Mouse (Mus musculus): ENCODE measurements at regions not wholly inside any gene's neighbourhood (a gene's known extent, or its start where the extent isn't known, plus 50 kb on each side); places are given as distances from the start of the nearest gene placed in this dataset.
A peak's percentile ranks its signal among the peaks of the same experiment; 100 is the strongest.
"Not testable (repeated sequence)": the region's sequence is repeated elsewhere in the genome, so short reads cannot be mapped to it uniquely, and the experiment has no call there.

GRCm38 (mm10) chr7:39675847-39676238, 158.3 kb downstream of the Zfp619 start:
- H3K4me3 ChIP-seq, result no peak overlapping the region
- H3K27me3 ChIP-seq (ENCODE audit: low read depth, poor library complexity, severe bottlenecking), result no peaks in the 10 kb centered on the region
- DNase-seq (ENCODE audit: low spot score), result no peak
- H3K36me3 ChIP-seq, result no peaks in the 10 kb centered on the region
- no peaks in the 10 kb centered on the region for H3K4me1 ChIP-seq
- no peak overlapping the region for H3K27ac ChIP-seq (replicated peaks)
- 79% methylated on average over 1 of the region's 1 CpGs for WGBS
- H3K9me3 ChIP-seq (replicated peaks), result no peaks in the 10 kb centered on the region

DNA sequence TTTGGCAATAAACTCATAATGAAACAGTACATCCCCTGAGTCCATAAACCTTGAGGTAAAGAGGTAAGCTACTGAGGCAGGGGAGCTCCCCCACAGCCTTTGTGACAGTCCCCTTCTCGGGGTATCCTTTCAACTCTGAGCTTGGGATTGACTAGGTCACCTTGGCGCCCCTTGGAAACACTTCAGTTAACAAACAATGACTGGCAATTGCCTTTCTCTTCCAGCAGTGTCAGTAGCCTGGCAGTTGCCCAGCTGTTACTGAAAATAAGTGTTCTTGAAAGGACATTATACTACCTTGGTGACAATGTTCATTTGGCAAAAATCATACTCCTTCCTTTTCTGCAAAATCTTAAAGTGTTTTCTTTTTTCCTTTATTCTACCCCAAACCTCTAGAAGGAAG, 162.8 kb downstream of the Zfp619 start:
- H3K9me3 ChIP-seq (replicated peaks), result no peaks in the 10 kb centered on the region
- no peaks in the 10 kb centered on the region for H3K4me1 ChIP-seq
- WGBS, result 58% methylated on average over 2 of the region's 2 CpGs
- H3K27ac ChIP-seq (replicated peaks), result no peak overlapping the region
- no peaks in the 10 kb centered on the region for H3K36me3 ChIP-seq
- DNase-seq (ENCODE audit: low spot score), result no peak
- H3K4me3 ChIP-seq, result no peak overlapping the region
- no peaks in the 10 kb centered on the region for H3K27me3 ChIP-seq (ENCODE audit: low read depth, poor library complexity, severe bottlenecking)

DNA sequence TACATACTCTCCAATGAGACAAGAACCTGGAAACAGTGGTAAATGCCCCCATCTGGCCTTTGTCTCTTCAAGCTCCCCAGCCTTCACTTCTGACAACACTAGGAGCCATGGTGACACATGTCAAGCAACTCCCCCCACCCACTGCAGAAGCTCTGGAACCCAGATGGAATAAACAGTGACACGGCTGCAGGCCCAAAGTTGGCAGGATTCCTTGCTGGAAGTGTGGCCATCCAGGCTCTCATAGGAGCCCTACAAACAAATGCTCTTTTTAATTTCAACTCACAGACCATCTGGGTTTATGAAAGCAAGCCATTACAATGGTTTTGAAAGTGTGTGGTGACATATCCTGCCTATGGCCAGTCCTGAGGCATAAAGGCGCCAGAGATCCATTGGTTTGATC, 179.0 kb downstream of the Zfp619 start:
- no peaks in the 10 kb centered on the region for H3K27me3 ChIP-seq (ENCODE audit: low read depth, poor library complexity, severe bottlenecking)
- no peak for DNase-seq (ENCODE audit: low spot score)
- WGBS, result 88% methylated on average over 2 of the region's 2 CpGs
- no peak overlapping the region for H3K4me3 ChIP-seq
- H3K27ac ChIP-seq (replicated peaks), result no peak overlapping the region
- H3K4me1 ChIP-seq, result no peaks in the 10 kb centered on the region
- no peaks in the 10 kb centered on the region for H3K9me3 ChIP-seq (replicated peaks)
- H3K36me3 ChIP-seq, result no peaks in the 10 kb centered on the region

DNA sequence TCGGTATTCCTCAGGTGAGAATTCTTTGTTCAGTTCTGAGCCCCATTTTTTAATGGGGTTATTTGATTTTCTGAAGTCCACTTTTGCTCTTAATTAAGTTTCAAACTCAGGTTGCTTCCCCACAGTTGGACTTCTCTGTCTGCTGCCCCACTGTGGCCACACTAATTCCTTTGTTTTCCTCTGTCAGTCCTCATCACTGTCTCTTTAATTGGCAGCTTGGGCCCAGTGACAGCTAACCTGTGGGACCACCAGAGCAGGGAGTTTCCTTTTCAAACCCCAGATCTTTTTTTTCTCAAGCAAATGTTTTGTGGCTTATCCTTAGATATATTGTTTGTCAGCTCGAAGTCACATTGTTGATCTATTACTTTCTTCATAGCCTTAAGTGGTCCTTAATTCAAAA, 183.9 kb downstream of the Zfp619 start:
- no peak for DNase-seq (ENCODE audit: low spot score)
- H3K4me3 ChIP-seq, result no peak overlapping the region
- H3K27ac ChIP-seq (replicated peaks), result no peak overlapping the region
- peaks cover 19% of the 10 kb centered on the region for H3K4me1 ChIP-seq
- 60% methylated on average over 2 of the region's 2 CpGs for WGBS
- no peaks in the 10 kb centered on the region for H3K9me3 ChIP-seq (replicated peaks)
- no peaks in the 10 kb centered on the region for H3K36me3 ChIP-seq
- H3K27me3 ChIP-seq (ENCODE audit: low read depth, poor library complexity, severe bottlenecking), result no peaks in the 10 kb centered on the region

DNA sequence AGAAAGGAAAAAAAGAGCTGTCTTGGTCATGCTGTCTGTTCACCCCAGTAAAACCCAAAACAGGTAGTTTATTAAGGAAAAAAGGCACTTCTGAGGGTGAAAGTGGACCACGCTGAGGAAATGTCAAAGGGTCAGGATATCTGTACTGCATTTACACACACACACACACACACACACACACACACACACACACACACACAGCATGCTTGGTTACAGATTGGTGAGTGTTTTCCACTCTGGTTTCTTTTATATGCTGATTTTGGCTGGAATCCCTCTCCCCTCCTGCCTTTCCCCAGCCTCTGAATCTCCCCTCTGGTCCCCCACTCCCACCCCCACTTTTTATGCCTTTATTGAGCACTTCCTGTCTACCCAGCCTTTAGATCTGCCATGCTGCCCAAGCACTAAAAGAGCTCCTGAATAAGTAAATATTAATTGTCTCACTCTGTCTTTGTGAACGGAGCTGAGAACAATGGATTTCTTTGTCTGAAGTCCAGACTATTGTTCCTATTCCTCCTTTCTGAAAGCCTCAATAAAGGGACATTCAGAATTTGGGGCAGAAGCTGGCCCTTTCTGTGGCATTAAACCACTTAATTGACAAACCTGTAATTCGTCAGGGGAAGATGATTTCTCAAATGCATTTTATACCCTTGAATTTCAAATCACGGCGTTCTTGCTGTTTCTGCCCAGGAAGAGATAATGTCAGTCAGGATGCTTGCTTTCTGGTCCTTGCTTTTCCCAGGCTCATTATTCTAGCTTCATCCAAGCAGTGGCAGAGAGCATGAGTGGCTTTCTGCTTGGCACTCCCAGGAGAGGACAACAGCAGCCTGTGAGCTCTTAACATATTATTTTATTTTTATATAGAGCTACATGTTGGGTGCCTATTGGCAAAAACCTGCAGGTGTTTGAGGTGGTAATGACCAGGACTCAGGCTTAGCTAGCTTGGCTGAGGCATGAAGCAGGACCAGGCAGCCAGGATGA, 187.8 kb downstream of the Zfp619 start:
- Histone ChIP-seq H3K4me3 (peak overlapping the region; percentile 16; the same call in 1 of the 2 replicates), H3K27ac (replicated peaks) (peak overlapping the region; percentile 67), H3K4me1 (peaks cover 19% of the 10 kb centered on the region), H3K36me3 (no peaks in the 10 kb centered on the region), H3K27me3 (ENCODE audit: low read depth, poor library complexity, severe bottlenecking) (no peaks in the 10 kb centered on the region), H3K9me3 (replicated peaks) (no peaks in the 10 kb centered on the region)
- 15% methylated on average over 5 of the region's 5 CpGs for WGBS
- peak; percentile 31 for DNase-seq (ENCODE audit: low spot score)

- no peaks in the 10 kb centered on the region for H3K36me3 ChIP-seq
- no peak overlapping the region for H3K4me3 ChIP-seq
- peaks cover 19% of the 10 kb centered on the region for H3K4me1 ChIP-seq
- H3K9me3 ChIP-seq (replicated peaks), result no peaks in the 10 kb centered on the region
- peak overlapping the region; percentile 67; the same call in 1 of the 2 replicates for H3K27ac ChIP-seq (replicated peaks)
- 81% methylated on average over 2 of the region's 2 CpGs for WGBS
- DNase-seq (ENCODE audit: low spot score), result no peak
- H3K27me3 ChIP-seq (ENCODE audit: low read depth, poor library complexity, severe bottlenecking), result no peaks in the 10 kb centered on the region
Measured at GRCm38 (mm10) chr7:39706606-39707005, 189.0 kb downstream of the Zfp619 start.

DNA sequence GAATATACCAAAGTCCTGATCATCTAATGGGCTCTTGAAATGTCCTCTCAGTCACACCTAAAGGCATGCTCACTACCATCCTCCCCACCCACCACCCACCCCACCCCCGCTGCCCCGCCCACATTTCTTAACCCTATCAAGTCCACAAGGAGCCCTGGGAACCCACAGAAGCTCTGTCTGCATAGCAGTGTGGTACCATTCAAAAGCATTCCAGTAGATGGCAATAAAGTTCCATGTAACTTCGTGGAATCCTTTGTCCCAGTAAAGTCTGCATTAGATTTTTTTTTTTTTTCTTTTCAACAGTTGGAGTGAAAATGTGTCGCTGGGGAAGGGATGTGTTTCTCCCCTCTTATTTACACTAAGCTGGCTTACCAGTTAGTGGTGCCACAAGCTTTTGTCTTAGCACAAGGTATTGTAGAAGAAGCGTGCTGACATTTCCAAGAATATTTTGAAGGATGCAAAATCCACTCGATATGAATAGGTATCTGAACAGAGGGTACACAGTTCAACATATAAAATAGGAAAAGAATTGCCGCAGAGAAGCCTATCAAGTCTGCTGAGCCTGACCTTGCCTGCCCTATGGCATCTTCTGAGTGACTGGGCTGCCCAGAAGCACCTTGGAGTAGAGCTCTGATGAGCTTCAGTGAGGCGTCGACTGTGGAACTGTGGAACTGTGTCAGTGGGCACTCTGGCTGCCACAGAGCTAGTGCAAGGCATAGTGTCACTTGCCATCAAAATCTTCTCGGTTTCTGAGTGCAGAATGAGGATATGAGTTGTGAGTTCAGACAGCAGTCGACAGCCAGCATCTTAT, 199.0 kb downstream of the Zfp619 start:
- Histone ChIP-seq H3K27ac (replicated peaks) (no peak overlapping the region), H3K27me3 (ENCODE audit: low read depth, poor library complexity, severe bottlenecking) (no peaks in the 10 kb centered on the region; the same call in 1 of the 2 replicates), H3K4me3 (no peak overlapping the region), H3K36me3 (no peaks in the 10 kb centered on the region), H3K4me1 (0 out of 2 replicates have a peak, but pooled peaks cover 7% of the 10 kb centered on the region), H3K9me3 (replicated peaks) (no peaks in the 10 kb centered on the region)
- DNase-seq (ENCODE audit: low spot score), result no peak
- 14% methylated on average over 11 of the region's 11 CpGs for WGBS

DNA sequence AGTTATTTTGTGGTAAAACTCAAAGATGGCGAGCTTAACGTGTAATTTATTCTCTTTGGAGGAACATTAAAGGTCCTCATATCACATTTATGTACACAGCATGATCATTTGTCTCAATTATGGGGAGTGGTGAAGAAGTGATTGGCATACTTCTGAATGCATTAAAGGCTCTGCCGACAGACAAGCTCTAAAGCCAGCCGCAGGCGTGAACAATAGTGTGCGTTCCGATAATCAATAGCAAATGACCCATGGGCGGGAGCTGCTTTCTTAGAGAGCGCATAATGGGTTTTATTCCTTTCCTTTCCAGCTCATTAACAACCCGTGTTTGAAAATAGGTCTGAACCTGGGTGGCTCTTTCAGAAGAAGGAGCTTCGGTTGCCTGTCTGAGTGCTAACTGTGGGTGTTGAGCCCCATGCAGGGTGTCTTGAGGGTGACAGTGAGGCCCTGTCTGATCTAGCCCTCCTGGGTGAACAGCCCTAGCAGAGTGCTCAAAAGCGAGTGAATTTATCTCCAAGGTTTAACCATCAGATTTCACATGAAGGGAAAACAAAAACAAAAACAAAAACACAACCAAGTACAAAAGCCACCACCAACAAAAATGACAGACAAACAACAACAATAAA, 210.5 kb downstream of the Zfp619 start:
- Histone ChIP-seq H3K4me3 (no peak overlapping the region), H3K27ac (replicated peaks) (0 out of 2 replicates have a peak overlapping the region, but pooled peaks have one; percentile 49), H3K36me3 (no peaks in the 10 kb centered on the region), H3K9me3 (replicated peaks) (no peaks in the 10 kb centered on the region), H3K4me1 (peaks cover 33% of the 10 kb centered on the region), H3K27me3 (ENCODE audit: low read depth, poor library complexity, severe bottlenecking) (peaks cover 31% of the 10 kb centered on the region)
- no peak for DNase-seq (ENCODE audit: low spot score)
- 29% methylated on average over 12 of the region's 12 CpGs for WGBS

DNA sequence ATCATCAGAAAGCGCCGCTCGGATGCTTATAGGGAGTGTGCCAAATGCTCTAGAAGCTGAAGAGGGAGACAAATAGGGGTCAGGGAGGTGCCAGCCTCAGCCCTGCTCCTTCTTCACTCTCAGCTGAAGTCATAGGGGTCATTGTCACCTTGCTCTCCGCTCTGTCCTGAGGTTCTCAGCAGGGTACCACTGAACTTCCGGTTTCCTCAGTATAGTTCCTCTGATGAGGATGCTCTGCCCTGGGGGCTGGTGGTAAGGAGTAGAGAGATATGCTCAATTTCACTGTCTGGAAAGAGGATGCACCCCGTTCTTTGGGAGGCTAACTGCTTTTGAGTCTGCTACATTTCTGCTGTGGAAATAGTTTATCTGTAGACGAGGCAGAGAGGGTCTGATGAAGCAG, 211.4 kb downstream of the Zfp619 start:
- no peak overlapping the region for H3K4me3 ChIP-seq
- H3K9me3 ChIP-seq (replicated peaks), result no peaks in the 10 kb centered on the region
- H3K36me3 ChIP-seq, result no peaks in the 10 kb centered on the region
- peaks cover 31% of the 10 kb centered on the region for H3K27me3 ChIP-seq (ENCODE audit: low read depth, poor library complexity, severe bottlenecking)
- H3K4me1 ChIP-seq, result peaks cover 33% of the 10 kb centered on the region
- H3K27ac ChIP-seq (replicated peaks), result 0 out of 2 replicates have a peak overlapping the region, but pooled peaks have one; percentile 7
- WGBS, result 72% methylated on average over 7 of the region's 7 CpGs
- DNase-seq (ENCODE audit: low spot score), result no peak

- peak; percentile 39 for DNase-seq (ENCODE audit: low spot score)
- Histone ChIP-seq H3K27ac (replicated peaks) (no peak overlapping the region), H3K4me3 (no peak overlapping the region), H3K9me3 (replicated peaks) (no peaks in the 10 kb centered on the region), H3K4me1 (peaks cover 33% of the 10 kb centered on the region), H3K36me3 (no peaks in the 10 kb centered on the region), H3K27me3 (ENCODE audit: low read depth, poor library complexity, severe bottlenecking) (peaks cover 31% of the 10 kb centered on the region)
- 43% methylated on average over 3 of the region's 3 CpGs for WGBS
Measured at GRCm38 (mm10) chr7:39729723-39730122, 212.2 kb downstream of the Zfp619 start.

- H3K27me3 ChIP-seq (ENCODE audit: low read depth, poor library complexity, severe bottlenecking), result 0 out of 2 replicates have a peak, but pooled peaks cover 9% of the 10 kb centered on the region
- no peaks in the 10 kb centered on the region for H3K9me3 ChIP-seq (replicated peaks)
- H3K4me3 ChIP-seq, result no peak overlapping the region
- DNase-seq (ENCODE audit: low spot score), result no peak
- H3K27ac ChIP-seq (replicated peaks), result no peak overlapping the region
- no peaks in the 10 kb centered on the region for H3K36me3 ChIP-seq
- peaks cover 24% of the 10 kb centered on the region for H3K4me1 ChIP-seq
- WGBS, result 77% methylated on average over 1 of the region's 1 CpGs
Measured at GRCm38 (mm10) chr7:39732790-39733189, 215.2 kb downstream of the Zfp619 start.

GRCm38 (mm10) chr7:39748395-39748794, 230.8 kb downstream of the Zfp619 start:
- H3K27ac ChIP-seq (replicated peaks); DNase-seq (ENCODE audit: low spot score); H3K4me1 ChIP-seq; H3K4me3 ChIP-seq; H3K36me3 ChIP-seq; H3K27me3 ChIP-seq (ENCODE audit: low read depth, poor library complexity, severe bottlenecking); H3K9me3 ChIP-seq (replicated peaks): not testable (repeated sequence)

Measured in midbrain, embryonic 10.5 days (tissue).